Mouse (Mus musculus) layer of hippocampus, postnatal 25 days (tissue): Measurements from ENCODE around the gene Olfr361. TPM values are rescaled to one million over a fixed set of nuclear protein-coding genes. Genes with fewer than 3 reads are reported as not detected.
"Not testable (repeated sequence)": the region's sequence is repeated elsewhere in the genome, so short reads cannot be mapped to it uniquely, and the experiment has no call there.

Experiments
- DNase-seq, 2 experiments: peaks; one replicate each; pipeline ENCODE4 v3.0.0; 2022; ENCODE audit warnings: mixed read lengths in 2 of 2, low spot score in 1 of 2; ENCODE audit errors: extremely low spot score in 1 of 2
- total RNA-seq, 2 experiments: library from RNA; stranded (reverse); gene quantifications; 2 replicates each; pipeline ENCODE4 v1.2.3; 2021

Olfr361 gene
- total RNA-seq, result not detected

GRCm38 (mm10) chr2:37089190-37089589 is at the start of gene Olfr361:
Gene Olfr361 (minus strand): TSS chr2:37089290.
- DNase-seq, result not testable (repeated sequence)

- DNase-seq, result no peak
These were observed 28.7 kb upstream of the Olfr361 start, which contains the start of gene Olfr362 for GRCm38 (mm10) chr2:37117810-37118209. Gene Olfr362 (minus strand): TSS chr2:37117910.

GRCm38 (mm10) chr2:37065446-37065845 is 23.6 kb downstream of the Olfr361 start, which contains the start of gene Olfr360:
Gene Olfr360 (plus strand): TSS chr2:37065746.
- no peak for DNase-seq

Other genes with a start within 250 kb of the Olfr361 start
- gene Olfr350, start 243.0 kb downstream of the Olfr361 start, total RNA-seq, result not detected
- not detected for gene Olfr351, start 226.6 kb downstream of the Olfr361 start, total RNA-seq
- not detected for gene Olfr352, start 220.8 kb downstream of the Olfr361 start, total RNA-seq
- not detected for gene Olfr353, start 196.4 kb downstream of the Olfr361 start, total RNA-seq
- gene Olfr354, start 183.6 kb downstream of the Olfr361 start, total RNA-seq, result not detected
- gene Olfr355, start 160.4 kb downstream of the Olfr361 start, total RNA-seq, result not detected
- not detected for gene Olfr356, start 152.2 kb downstream of the Olfr361 start, total RNA-seq
- not detected for gene Olfr357, start 95.5 kb downstream of the Olfr361 start, total RNA-seq
- gene Olfr358, start 80.0 kb downstream of the Olfr361 start, total RNA-seq, result not detected
- gene Olfr360, start 23.5 kb downstream of the Olfr361 start, total RNA-seq, result not detected
- not detected for gene Olfr362, start 28.6 kb upstream of the Olfr361 start, total RNA-seq
- gene Olfr364-ps1, start 50.0 kb upstream of the Olfr361 start, total RNA-seq, result not detected
- under 1 TPM in 1 of 2 experiments, not detected in 1; 0.12 TPM for gene Olfr365, start 98.9 kb upstream of the Olfr361 start, total RNA-seq
- not detected for gene Olfr366, start 122.3 kb upstream of the Olfr361 start, total RNA-seq
- gene Olfr368, start 237.2 kb upstream of the Olfr361 start, total RNA-seq, result not detected